Mouse (Mus musculus) cortical plate, adult 2 months (tissue): ENCODE results near the gene Ndufs2. TPM values are rescaled to one million over a fixed set of nuclear protein-coding genes. Genes with fewer than 3 reads are reported as not detected.

Experiments
- H3K27ac ChIP-seq: fragments of 200-500 bp; 2 replicates; pipeline ENCODE4 v1.5.1; 2012; ENCODE audit warnings: low read length, control low read depth, inconsistent platforms; ENCODE audit not compliant: insufficient read depth
- H3K4me1 ChIP-seq: fragments of 200-500 bp; 2 replicates; pipeline ENCODE4 v1.6.1; 2011; ENCODE audit warnings: low read length; ENCODE audit not compliant: control insufficient read depth, insufficient read depth
- H3K4me3 ChIP-seq: fragments of 200-500 bp; 2 replicates; pipeline ENCODE4 v1.5.1; 2011; ENCODE audit warnings: mild to moderate bottlenecking, low read length, control low read depth; ENCODE audit not compliant: insufficient read depth
- CTCF ChIP-seq: fragments of 200-500 bp; IDR thresholded peaks from 2 replicates; pipeline ENCODE4 v1.5.1; 2011; ENCODE audit warnings: mild to moderate bottlenecking, control low read depth, low read length; ENCODE audit not compliant: insufficient read depth; ENCODE audit errors: extremely low read depth
- POLR2A ChIP-seq: fragments of 200-500 bp; IDR thresholded peaks from 2 replicates; pipeline ENCODE4 v1.6.1; 2011; ENCODE audit warnings: mild to moderate bottlenecking, low read length, control low read depth; ENCODE audit not compliant: insufficient read depth; ENCODE audit errors: extremely low read depth
- polyA plus RNA-seq: library from polyadenylated mRNA; depleted of rRNA; stranded (reverse); fragments of >200 nt; gene quantifications from 2 replicates; pipeline ENCODE4 v1.2.3, GENCODE M21; 2012; rRNA removed

The Ndufs2 gene
- polyA plus RNA-seq, 1 experiment = 215 TPM

- Histone ChIP-seq H3K4me1 (peaks cover 3% of the 10 kb centered on the region; the same call in 1 of the 2 replicates), H3K4me3 (no peak overlapping the region), H3K27ac (no peak overlapping the region)
- TF ChIP-seq CTCF = no peak
- TF ChIP-seq POLR2A = no peak
Measured at GRCm38 (mm10) chr1:171192283-171192682, 58.9 kb downstream of the Ndufs2 start.

- H3K4me3 ChIP-seq = no peak overlapping the region
- peaks cover 3% of the 10 kb centered on the region; the same call in 1 of the 2 replicates for H3K4me1 ChIP-seq
- TF ChIP-seq POLR2A = no peak
- TF ChIP-seq CTCF = no peak
- no peak overlapping the region for H3K27ac ChIP-seq
Measured at GRCm38 (mm10) chr1:171190832-171191231, 60.4 kb downstream of the Ndufs2 start.

GRCm38 (mm10) chr1:171189476-171190114, 61.6 kb downstream of the Ndufs2 start:
- Histone ChIP-seq H3K4me3 (no peak overlapping the region), H3K4me1 (peaks cover 3% of the 10 kb centered on the region; the same call in 1 of the 2 replicates), H3K27ac (no peak overlapping the region)
- TF ChIP-seq CTCF (no peak), POLR2A (no peak)

- no peak overlapping the region for H3K4me3 ChIP-seq
- H3K27ac ChIP-seq = no peak overlapping the region
- TF ChIP-seq CTCF (no peak), POLR2A (no peak)
- H3K4me1 ChIP-seq = peaks cover 3% of the 10 kb centered on the region; the same call in 1 of the 2 replicates
Measured at GRCm38 (mm10) chr1:171189046-171189445, 62.1 kb downstream of the Ndufs2 start.

GRCm38 (mm10) chr1:171187851-171188700, 63.1 kb downstream of the Ndufs2 start:
- TF ChIP-seq POLR2A = no peak
- Histone ChIP-seq H3K4me1 (peaks cover 3% of the 10 kb centered on the region; the same call in 1 of the 2 replicates), H3K4me3 (no peak overlapping the region), H3K27ac (no peak overlapping the region)

- no peak overlapping the region for H3K27ac ChIP-seq
- H3K4me1 ChIP-seq = peaks cover 3% of the 10 kb centered on the region; the same call in 1 of the 2 replicates
- no peak overlapping the region for H3K4me3 ChIP-seq
- TF ChIP-seq POLR2A (no peak), CTCF (no peak)
Measured at GRCm38 (mm10) chr1:171185655-171186054, 65.5 kb downstream of the Ndufs2 start.

Other genes with a start within 250 kb of the Ndufs2 start
- 0.31 and 0.57 TPM in 2 replicates for gene Fcgr4, start 232.5 kb downstream of the Ndufs2 start, polyA plus RNA-seq
- gene Fcgr3, start 186.5 kb downstream of the Ndufs2 start, polyA plus RNA-seq = 20.6 and 21.1 TPM in 2 replicates
- 2.7 and 4.5 TPM in 2 replicates for gene Cfap126, start 137.5 kb downstream of the Ndufs2 start, polyA plus RNA-seq
- gene Sdhc, start 100.8 kb downstream of the Ndufs2 start, polyA plus RNA-seq = 219 and 242 TPM in 2 replicates
- 0.13 and 0.19 TPM in 2 replicates for gene Mpz, start 100.7 kb downstream of the Ndufs2 start, polyA plus RNA-seq
- gene Pcp4l1, start 55.1 kb downstream of the Ndufs2 start, polyA plus RNA-seq = 109 and 168 TPM in 2 replicates
- 0.11 and 0.15 TPM in 2 replicates for gene Nr1i3, start 37.4 kb downstream of the Ndufs2 start, polyA plus RNA-seq
- 82.2 and 94.6 TPM in 2 replicates for gene Tomm40l, start 28.9 kb downstream of the Ndufs2 start, polyA plus RNA-seq
- 2.8 and 3.0 TPM in 2 replicates for gene Apoa2, start 26.3 kb downstream of the Ndufs2 start, polyA plus RNA-seq
- 35.9 and 40.7 TPM in 2 replicates for gene Fcer1g, start 17.0 kb downstream of the Ndufs2 start, polyA plus RNA-seq
- 14.4 and 20.1 TPM in 2 replicates for gene Adamts4, start 967 bp downstream of the Ndufs2 start, polyA plus RNA-seq
- 73.7 and 74.1 TPM in 2 replicates for gene B4galt3, start 18.9 kb upstream of the Ndufs2 start, polyA plus RNA-seq
- gene Ppox, start 29.8 kb upstream of the Ndufs2 start, polyA plus RNA-seq = 72.1 and 76.9 TPM in 2 replicates
- 70.2 TPM in 2 replicates for gene Usp21, start 36.6 kb upstream of the Ndufs2 start, polyA plus RNA-seq
- 93.9 and 98.8 TPM in 2 replicates for gene Ufc1, start 43.6 kb upstream of the Ndufs2 start, polyA plus RNA-seq
- 45.0 and 50.2 TPM in 2 replicates for gene Dedd, start 77.8 kb upstream of the Ndufs2 start, polyA plus RNA-seq
- 71.3 and 77.3 TPM in 2 replicates for gene Nit1, start 94.3 kb upstream of the Ndufs2 start, polyA plus RNA-seq
- gene Pfdn2, start 94.3 kb upstream of the Ndufs2 start, polyA plus RNA-seq = 138 and 141 TPM in 2 replicates
- 8.8 and 10.4 TPM in 2 replicates for gene Klhdc9, start 109.4 kb upstream of the Ndufs2 start, polyA plus RNA-seq
- 3.2 and 3.8 TPM in 2 replicates for gene Nectin4, start 118.7 kb upstream of the Ndufs2 start, polyA plus RNA-seq
- 1.6 and 2.1 TPM in 2 replicates for gene Arhgap30, start 137.6 kb upstream of the Ndufs2 start, polyA plus RNA-seq
- gene Usf1, start 159.9 kb upstream of the Ndufs2 start, polyA plus RNA-seq = 99.2 and 102 TPM in 2 replicates
- 2.1 TPM in 2 replicates for gene Tstd1, start 167.5 kb upstream of the Ndufs2 start, polyA plus RNA-seq
- gene F11r, start 186.1 kb upstream of the Ndufs2 start, polyA plus RNA-seq = 8.0 and 9.0 TPM in 2 replicates